Mouse (Mus musculus) heart, embryonic 11.5 days (tissue): ENCODE results near the gene Nelfe. TPM values are rescaled to one million over a fixed set of nuclear protein-coding genes. Genes with fewer than 3 reads are reported as not detected.

Experiments
- ATAC-seq: fragments of 200-750 bp; cut with Nextera tagmentation; replicated peaks from 2 replicates; pipeline ENCODE4 v1.8.0; 2017; ENCODE audit warnings: moderate library complexity; ENCODE audit not compliant: insufficient number of reproducible peaks, low FRiP score, low TSS enrichment
- H3K27ac ChIP-seq: fragments of 300-500 bp; sonication (generic); 2 replicates; pipeline ENCODE4 v1.5.1; 2014; ENCODE audit warnings: mild to moderate bottlenecking, low read depth, low read length
- H3K27me3 ChIP-seq: fragments of 300-500 bp; sonication (generic); 2 replicates; pipeline ENCODE4 v1.6.1; 2014; ENCODE audit warnings: mild to moderate bottlenecking, low read length, mixed read lengths; ENCODE audit not compliant: control insufficient read depth, insufficient read depth
- H3K36me3 ChIP-seq: fragments of 300-500 bp; sonication (generic); 2 replicates; pipeline ENCODE4 v1.6.1; 2014; ENCODE audit warnings: mild to moderate bottlenecking, low read length, moderate library complexity, mixed read lengths; ENCODE audit not compliant: control insufficient read depth, insufficient read depth
- H3K4me1 ChIP-seq: fragments of 300-500 bp; sonication (generic); 2 replicates; pipeline ENCODE4 v1.6.1; 2014; ENCODE audit warnings: low read length; ENCODE audit not compliant: control insufficient read depth, insufficient read depth
- H3K4me2 ChIP-seq: fragments of 300-500 bp; sonication (generic); 2 replicates; pipeline ENCODE4 v1.6.1; 2014; ENCODE audit warnings: mild to moderate bottlenecking, moderate library complexity
- H3K4me3 ChIP-seq: fragments of 300-500 bp; sonication (generic); 2 replicates; pipeline ENCODE4 v1.5.1; 2014; ENCODE audit warnings: low read depth, low read length
- H3K9ac ChIP-seq: fragments of 300-500 bp; sonication (generic); 2 replicates; pipeline ENCODE4 v1.6.1; 2014; ENCODE audit warnings: mild to moderate bottlenecking, low read depth, low read length, moderate library complexity
- H3K9me3 ChIP-seq: fragments of 300-500 bp; sonication (generic); replicated peaks from 2 replicates; pipeline ENCODE4 v1.6.1; 2016; ENCODE audit warnings: low read length; ENCODE audit not compliant: control insufficient read depth
- WGBS: fragments of 180-500 bp; shearing (Covaris S2); extraction: QIAGEN DNeasy Blood & Tissue Kit; methylation state at CpG from one replicate; pipeline ENCODE4 v1.1.7; 2014; ENCODE audit not compliant: insufficient replicate concordance; 5-methylcytosine and 5-hydroxymethylcytosine counted together
- polyA plus RNA-seq: library from polyadenylated mRNA; unstranded; fragments of >200 nt; fragmentation: Nextera tagmentation; extraction: Ambion mirVana; gene quantifications from 2 replicates; pipeline ENCODE4 v1.2.1, GENCODE M21; 2014

The Nelfe gene
- polyA plus RNA-seq, 1 experiment from 2014 or later = 89.9 TPM

- no peak overlapping the region for H3K4me2 ChIP-seq
- H3K9ac ChIP-seq = no peak overlapping the region
- H3K4me1 ChIP-seq = peaks cover 8% of the 10 kb centered on the region
- H3K27ac ChIP-seq = no peak overlapping the region
- no peak for ATAC-seq
- 85% methylated on average over 3 of the region's 3 CpGs for WGBS
- no peaks in the 10 kb centered on the region for H3K9me3 ChIP-seq
- no peak overlapping the region for H3K4me3 ChIP-seq
- H3K36me3 ChIP-seq = peaks cover 27% of the 10 kb centered on the region; the same call in 1 of the 2 replicates
- H3K27me3 ChIP-seq = no peaks in the 10 kb centered on the region
Observed at GRCm38 (mm10) chr17:34854761-34855160, 4.6 kb downstream of the Nelfe start.

DNA sequence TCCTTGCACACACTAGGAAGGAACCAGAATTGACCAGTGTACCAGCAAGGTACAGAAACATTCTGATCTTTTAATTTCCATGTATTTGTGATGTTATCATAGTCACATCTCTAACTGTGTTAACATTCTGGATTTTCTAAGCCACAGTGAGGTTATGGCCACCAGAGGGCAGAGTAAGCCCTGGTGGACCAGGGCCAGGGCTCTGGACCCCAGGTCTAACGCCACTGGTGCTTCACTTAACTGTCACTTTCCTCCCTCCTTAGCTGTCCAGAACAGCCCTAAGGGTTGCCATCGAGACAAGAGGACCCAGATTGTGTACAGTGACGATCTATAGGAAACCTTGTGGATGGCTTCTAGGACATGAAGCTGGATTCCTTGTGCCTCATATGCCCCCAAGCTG, 5.6 kb downstream of the Nelfe start:
- 40% methylated on average over 3 of the region's 3 CpGs for WGBS
- H3K9ac ChIP-seq = no peak overlapping the region
- ATAC-seq = no peak

DNA sequence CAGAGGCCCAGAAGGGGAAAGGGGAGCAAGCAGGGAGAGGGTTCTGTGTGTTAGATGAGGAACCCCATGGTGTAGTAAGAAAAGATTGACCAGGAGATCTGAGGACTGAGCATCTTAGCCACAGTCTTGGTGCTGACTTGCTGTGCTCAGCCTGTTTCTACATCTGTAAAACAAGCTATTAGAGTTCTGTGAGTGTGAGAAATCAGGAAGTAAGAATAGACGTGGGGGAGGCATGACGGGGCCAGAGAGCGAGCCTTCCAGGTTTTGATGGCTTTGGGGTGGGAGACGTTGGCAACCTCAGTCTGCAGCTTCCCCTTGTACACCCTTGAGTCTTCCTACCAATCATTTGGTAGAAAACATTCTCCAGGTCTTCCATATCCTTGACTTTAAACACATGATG, 8.5 kb downstream of the Nelfe start:
- 87% methylated on average over 4 of the region's 4 CpGs for WGBS
- Histone ChIP-seq H3K9me3 (no peaks in the 10 kb centered on the region), H3K4me3 (no peak overlapping the region), H3K4me2 (no peak overlapping the region), H3K9ac (no peak overlapping the region), H3K36me3 (peaks cover 17% of the 10 kb centered on the region; the same call in 1 of the 2 replicates), H3K27ac (no peak overlapping the region), H3K4me1 (no peaks in the 10 kb centered on the region), H3K27me3 (peaks cover 9% of the 10 kb centered on the region)
- no peak for ATAC-seq

More for the DNA sequence above, 5.6 kb downstream of the Nelfe start:
- Histone ChIP-seq H3K27me3 (no peaks in the 10 kb centered on the region), H3K36me3 (peaks cover 27% of the 10 kb centered on the region; the same call in 1 of the 2 replicates), H3K4me1 (peaks cover 7% of the 10 kb centered on the region), H3K4me3 (no peak overlapping the region), H3K9me3 (no peaks in the 10 kb centered on the region), H3K27ac (no peak overlapping the region), H3K4me2 (no peak overlapping the region)

DNA sequence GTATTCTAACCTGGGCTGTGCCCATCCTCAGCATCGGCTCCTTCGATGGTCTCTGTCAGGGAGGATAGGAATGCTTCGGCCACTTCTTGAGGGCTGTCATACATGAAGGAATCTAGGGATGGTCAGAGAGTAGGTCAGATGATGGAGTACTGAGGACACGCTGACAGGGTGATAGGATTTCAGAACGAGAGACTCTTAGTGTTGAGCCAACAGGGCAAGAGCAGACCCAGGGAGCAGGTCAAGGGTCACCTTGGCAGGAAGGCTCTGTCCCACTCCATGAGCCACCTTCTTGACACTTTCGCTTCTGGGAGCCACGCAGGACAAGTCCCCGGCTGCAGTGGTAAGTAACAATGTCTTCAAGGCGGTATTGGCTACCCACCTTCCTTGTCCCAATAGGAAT, 10.3 kb downstream of the Nelfe start:
- Histone ChIP-seq H3K4me2 (no peak overlapping the region), H3K9ac (no peak overlapping the region), H3K27me3 (peaks cover 9% of the 10 kb centered on the region), H3K4me1 (no peaks in the 10 kb centered on the region), H3K9me3 (no peaks in the 10 kb centered on the region), H3K36me3 (peaks cover 4% of the 10 kb centered on the region; the same call in 1 of the 2 replicates), H3K4me3 (no peak overlapping the region), H3K27ac (no peak overlapping the region)
- 76% methylated on average over 9 of the region's 9 CpGs for WGBS
- no peak for ATAC-seq

DNA sequence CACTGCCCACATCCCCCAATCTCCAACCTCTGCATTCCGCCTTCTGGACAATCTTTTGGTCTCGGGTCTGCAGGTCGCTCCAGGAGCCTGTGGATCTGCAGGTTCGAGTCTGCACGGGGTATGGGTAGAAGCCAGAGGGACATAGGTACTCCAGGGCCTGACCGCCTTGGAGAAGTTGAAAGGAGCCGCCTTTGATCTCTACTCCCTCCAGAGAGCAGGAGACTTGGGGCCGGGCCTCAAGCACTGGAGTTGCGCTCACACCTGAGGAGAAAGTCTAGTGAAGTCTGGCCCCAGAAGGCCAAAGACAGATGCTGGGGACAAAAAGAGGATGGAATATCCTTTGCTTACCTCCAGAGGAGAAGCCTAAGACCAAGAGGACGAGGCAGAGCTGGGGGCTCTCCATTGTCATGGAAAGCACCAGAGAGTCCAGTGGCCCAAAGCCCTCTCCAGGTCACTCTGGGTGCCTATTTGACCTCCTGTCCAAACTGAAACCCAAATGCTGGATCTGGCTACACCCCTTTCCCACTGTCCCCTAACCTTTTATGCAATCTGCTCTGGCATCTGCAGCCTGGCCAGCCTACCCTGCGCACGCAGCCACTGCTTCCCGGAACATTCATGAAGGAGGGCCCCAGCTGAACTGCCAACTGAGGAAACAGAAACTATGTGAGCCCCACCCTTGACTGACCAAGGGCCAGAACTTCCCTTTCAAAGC, 11.7 kb downstream of the Nelfe start:
- no peaks in the 10 kb centered on the region for H3K9me3 ChIP-seq
- no peak overlapping the region for H3K4me3 ChIP-seq
- H3K27ac ChIP-seq = no peak overlapping the region
- H3K9ac ChIP-seq = no peak overlapping the region
- H3K4me1 ChIP-seq = no peaks in the 10 kb centered on the region
- WGBS = 66% methylated on average over 13 of the region's 13 CpGs
- H3K36me3 ChIP-seq = no peaks in the 10 kb centered on the region
- ATAC-seq = no peak
- peaks cover 9% of the 10 kb centered on the region for H3K27me3 ChIP-seq
- H3K4me2 ChIP-seq = no peak overlapping the region

GRCm38 (mm10) chr17:34862416-34863081, 12.4 kb downstream of the Nelfe start, which contains the start of gene Cfb:
Gene Cfb (minus strand): TSS chr17:34862518.
- Histone ChIP-seq H3K4me2 (no peak within 1 kb of the TSS), H3K27me3 (peaks cover 9% of the 10 kb centered on the region), H3K36me3 (no peaks in the 10 kb centered on the region), H3K9me3 (no peaks in the 10 kb centered on the region), H3K4me3 (no peak within 1 kb of the TSS), H3K4me1 (no peaks in the 10 kb centered on the region), H3K9ac (no peak within 1 kb of the TSS), H3K27ac (no peak within 1 kb of the TSS)
- no peak for ATAC-seq
- 64% methylated on average over 8 of the region's 8 CpGs for WGBS

- WGBS = 59% methylated on average over 7 of the region's 7 CpGs
- H3K4me3 ChIP-seq = no peak overlapping the region
- H3K9ac ChIP-seq = no peak overlapping the region
- no peaks in the 10 kb centered on the region for H3K36me3 ChIP-seq
- no peaks in the 10 kb centered on the region for H3K4me1 ChIP-seq
- no peak for ATAC-seq
- no peak overlapping the region for H3K4me2 ChIP-seq
- no peak overlapping the region for H3K27ac ChIP-seq
- H3K27me3 ChIP-seq = peaks cover 9% of the 10 kb centered on the region
- no peaks in the 10 kb centered on the region for H3K9me3 ChIP-seq
Observed at GRCm38 (mm10) chr17:34865981-34866380, 15.8 kb downstream of the Nelfe start.

DNA sequence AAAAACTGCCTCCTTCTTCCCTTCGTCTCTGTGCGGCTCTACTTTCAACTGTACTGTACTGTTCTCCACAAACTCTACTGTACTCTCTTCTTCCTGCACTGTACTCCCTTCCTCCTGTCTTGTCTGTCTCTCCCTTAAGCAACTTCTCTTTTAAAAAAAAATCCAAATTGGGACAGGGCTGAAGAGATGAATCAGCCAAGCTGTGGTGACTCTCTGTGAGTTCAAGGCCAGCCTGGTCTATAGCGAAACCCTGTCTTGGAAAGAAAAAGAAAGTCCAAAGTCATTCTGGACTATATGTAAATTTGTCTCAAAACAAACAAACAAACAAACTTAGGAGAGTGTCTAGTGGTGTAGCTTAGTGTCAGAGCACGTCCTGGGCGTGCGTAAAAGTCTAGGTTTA, 24.1 kb downstream of the Nelfe start:
- WGBS = 88% methylated on average over 6 of the region's 6 CpGs
- Histone ChIP-seq H3K36me3 (no peaks in the 10 kb centered on the region), H3K27me3 (no peaks in the 10 kb centered on the region), H3K9me3 (no peaks in the 10 kb centered on the region), H3K9ac (no peak overlapping the region), H3K4me1 (peaks cover 2% of the 10 kb centered on the region; the same call in 1 of the 2 replicates), H3K27ac (no peak overlapping the region), H3K4me3 (no peak overlapping the region), H3K4me2 (no peak overlapping the region)
- ATAC-seq = no peak
